Mouse (Mus musculus) v-Abl transformed pro-B cells (cell line): Measurements from ENCODE around the gene Trpc6.

Source experiments
- in situ Hi-C, 2 experiments: fragments of 400-800 bp; cut with MboI; formaldehyde crosslinking; loops; one replicate each; pipeline ENCODE4 v1.15.1; 2025; ENCODE audit not compliant: unreplicated experiment in 2 of 2

The Trpc6 gene

DNA sequence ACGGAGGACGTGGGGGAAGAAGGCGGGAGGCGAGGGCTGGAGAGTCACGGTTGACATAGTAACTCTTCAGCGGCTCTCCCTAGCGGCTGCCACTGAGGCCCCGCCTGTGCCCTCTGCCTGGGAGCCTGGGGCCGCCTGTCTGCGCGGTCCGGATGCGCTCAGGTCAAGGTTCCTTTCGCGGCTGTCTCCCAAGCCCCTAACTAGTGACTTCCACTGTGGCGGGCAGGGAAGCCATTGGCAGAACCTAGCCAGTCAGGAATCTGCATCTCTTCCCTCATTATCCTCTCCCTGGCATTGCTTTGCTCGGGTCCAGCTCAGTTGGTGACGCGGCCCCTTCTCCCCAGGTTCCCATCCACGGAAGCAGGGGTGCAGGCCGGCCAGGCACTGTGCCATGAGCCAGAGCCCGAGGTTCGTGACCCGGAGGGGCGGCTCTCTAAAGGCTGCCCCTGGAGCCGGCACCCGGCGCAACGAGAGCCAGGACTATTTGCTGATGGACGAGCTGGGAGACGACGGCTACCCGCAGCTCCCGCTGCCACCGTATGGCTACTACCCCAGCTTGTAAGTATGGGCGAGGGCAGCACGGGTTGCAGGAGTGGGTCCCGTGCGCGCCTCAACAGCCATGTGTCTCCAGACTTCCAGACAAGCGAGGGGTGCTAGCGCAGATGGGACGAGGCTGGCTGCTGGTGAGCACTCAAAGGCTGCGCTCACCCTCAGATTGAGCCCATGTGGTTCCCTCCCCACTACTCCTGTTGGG lies at the start of gene Trpc6:
Gene Trpc6 (plus strand): TSS at position 102 of the 754 bp plus-strand sequence.
- in situ Hi-C loops = no loop called here

DNA sequence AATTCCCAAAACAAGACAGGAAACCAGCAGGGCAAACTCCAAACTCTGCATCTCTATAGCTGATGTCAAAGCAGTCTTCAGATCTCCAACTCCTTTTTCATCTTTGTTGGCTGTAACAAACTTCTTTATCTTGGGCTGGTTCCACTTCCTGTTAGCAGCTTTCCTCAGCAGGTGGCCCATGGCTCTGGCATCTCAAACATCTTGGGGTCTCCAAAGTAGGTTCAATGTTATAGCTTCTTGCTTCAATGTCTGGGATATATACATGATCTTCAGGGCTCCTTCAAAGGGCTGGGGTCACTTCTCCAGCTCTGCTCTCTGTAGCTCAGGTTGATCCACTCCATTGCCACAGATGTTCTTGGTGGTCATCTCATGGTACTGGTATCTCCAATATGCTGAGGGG lies 23.0 kb upstream of the Trpc6 start:
- in situ Hi-C loops = no loop called here

DNA sequence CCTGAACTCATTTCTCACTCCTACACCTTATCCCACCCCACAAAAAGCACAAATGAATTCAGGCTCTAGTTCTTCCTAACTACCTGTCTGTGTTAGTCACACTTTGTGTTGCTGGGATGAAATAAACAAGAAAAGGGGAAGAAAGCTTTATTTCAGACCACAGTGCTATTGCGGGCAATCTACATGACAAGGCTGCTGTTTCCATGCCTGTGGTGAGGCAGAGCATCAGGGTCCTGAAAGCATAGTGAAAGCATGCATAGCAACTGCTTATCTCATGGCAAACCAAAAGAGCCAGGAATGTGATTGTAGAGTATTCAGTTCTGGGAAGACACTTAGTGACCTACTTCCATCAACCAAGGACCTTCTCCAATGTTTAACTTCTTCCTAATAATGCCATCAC lies 10.3 kb upstream of the Trpc6 start:
- in situ Hi-C loops = no loop called here

DNA sequence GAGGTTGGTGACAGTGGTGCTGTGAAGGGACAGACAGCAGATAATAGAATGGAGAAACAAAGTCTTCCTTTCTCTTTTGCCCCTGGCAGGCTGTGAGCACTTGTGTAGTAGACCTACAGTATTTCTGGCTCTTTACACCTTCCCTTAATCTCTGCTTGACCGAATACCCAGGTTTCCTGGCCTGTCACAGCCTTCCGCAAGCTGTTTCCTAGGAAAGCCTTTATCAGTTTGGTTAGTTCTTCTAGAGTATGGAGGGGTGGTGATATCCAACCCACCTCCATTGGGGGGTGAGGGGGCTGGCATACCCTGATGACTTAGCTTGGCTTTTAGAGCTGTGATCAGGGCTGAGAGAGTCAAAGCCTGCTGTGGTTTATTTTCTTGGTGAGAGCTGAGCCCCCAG lies 1.3 kb downstream of the Trpc6 start:
- in situ Hi-C loops = no loop called here

DNA sequence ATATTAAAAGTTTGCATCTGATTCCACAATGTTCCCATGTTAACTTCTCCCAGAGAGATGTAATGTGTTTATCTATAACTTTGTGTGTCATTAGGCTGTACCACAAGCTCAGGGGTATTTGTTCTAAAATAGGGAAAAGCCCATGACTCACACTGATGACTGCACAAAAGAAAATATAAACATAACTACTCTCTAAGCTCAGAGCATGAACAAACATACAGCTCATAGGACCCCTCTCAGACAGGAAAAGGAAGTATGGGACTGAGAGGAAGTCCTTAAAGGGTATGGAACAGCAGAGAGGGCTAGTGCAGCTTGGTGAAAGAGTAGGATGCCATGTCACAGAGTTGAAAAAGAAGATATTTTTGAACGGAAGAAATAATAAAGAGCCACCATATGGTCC lies 14.6 kb downstream of the Trpc6 start:
- in situ Hi-C loops = no loop called here

DNA sequence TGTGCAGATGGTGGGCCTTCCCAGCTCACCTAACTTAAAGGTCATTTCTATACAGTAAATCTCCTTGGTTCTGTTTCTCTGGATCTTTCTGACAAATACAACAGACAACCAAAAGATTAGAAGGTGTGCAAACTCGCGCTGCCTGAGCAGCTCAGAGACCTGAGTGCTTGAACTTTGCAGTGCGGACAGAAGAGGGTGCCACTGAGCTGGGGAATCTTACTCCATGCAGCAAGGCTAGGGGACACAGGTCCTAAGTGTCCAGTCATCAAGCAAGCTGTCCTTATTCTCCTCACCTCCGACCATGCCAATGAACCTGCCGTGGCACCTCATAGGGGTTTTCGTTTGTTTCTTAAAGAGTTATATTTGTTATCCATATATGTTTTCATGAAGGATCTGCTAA lies 48.7 kb downstream of the Trpc6 start:
- in situ Hi-C loops = loop anchor here (5.0 to 25.0 kb wide), 6 partner anchors 80 to 980 kb away; no protein-coding TSS in a partner anchor

DNA sequence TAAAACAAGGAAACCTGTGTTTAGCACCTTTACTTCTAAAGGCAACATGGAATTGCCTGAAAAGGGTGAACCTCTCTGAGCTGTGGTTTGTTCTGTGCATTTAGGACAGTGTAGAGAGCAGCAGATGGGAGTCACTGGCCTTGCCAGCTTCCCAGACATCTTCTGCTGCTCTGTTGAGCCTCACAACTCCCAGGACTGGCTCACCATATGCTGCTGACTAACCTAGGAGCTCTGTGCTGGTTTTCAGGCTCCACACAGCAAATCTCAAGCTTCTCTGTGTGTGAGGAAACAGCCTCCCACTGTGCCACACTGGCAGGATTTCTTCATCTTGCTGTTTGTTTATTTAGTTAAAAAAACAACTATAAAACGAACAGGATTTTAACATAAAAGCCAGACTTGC lies 53.1 kb downstream of the Trpc6 start:
- in situ Hi-C loops = loop anchor here in 1 of 2 experiments (10.0 to 25.0 kb wide), 2 partner anchors 372 to 985 kb away; no protein-coding TSS in a partner anchor

DNA sequence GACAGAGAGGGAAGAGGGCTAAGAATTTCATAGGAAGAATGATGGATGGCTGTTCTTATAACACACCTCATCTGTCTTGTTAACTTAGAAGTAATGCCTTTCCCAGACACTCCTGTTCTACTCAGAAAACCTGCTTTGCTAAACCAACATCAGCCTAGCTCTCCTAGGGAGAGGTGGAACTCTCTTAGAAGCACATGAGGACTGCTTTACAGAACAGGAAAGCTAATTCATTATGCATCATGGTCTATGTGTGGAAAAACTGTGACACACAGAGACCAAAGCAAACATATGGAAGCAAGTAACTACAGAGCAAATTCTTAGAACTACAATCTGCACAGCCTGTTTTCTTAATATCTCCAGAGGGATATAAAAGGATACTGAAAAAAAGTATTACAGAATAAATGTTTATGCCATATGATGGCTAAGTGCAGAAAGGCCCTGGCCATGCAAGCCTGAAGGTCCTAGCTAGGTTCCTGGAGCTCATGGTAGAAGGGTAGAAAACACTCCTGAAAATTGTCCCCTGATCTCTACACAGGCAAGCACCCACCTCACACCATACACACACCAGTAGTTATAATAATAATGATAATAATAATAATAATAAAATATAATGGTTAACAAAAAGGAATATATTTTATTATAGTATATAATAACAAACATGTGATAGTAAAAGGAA lies 63.0 kb downstream of the Trpc6 start:
- in situ Hi-C loops = no loop called here

DNA sequence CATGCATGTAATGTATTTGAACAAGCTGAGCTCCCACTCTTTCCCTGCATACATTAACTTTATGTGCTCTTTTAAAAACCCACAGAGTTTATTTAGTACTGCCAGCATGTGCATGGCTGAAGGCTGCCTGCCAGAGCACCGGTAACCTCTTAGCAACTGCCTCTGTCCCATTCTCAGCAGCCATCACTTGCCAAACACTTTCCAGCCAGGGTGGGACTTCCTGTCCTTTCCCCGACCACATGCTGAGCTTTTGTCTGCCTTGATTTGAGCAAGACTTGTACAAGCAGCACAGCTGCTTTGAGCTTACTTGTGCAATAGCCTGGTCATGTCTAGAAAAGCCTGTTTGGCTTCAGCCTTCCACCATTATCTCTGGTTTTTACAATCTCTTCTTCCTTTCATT lies 90.4 kb downstream of the Trpc6 start:
- in situ Hi-C loops = no loop called here

DNA sequence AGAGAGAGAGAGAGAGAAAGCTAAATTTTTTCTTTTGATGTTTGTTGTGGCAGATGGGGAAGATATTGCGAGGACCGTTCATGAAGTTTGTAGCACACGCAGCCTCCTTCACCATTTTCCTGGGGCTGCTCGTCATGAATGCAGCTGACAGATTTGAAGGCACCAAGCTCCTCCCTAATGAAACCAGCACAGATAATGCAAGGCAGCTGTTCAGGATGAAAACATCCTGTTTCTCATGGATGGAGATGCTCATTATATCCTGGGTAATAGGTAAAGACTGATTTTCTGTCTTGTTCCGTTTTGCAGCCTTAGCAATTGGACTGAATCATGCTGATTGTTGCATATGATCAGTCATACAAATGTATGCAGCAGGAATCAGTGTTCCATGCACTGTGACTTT lies 99.5 kb downstream of the Trpc6 start:
- in situ Hi-C loops = no loop called here

DNA sequence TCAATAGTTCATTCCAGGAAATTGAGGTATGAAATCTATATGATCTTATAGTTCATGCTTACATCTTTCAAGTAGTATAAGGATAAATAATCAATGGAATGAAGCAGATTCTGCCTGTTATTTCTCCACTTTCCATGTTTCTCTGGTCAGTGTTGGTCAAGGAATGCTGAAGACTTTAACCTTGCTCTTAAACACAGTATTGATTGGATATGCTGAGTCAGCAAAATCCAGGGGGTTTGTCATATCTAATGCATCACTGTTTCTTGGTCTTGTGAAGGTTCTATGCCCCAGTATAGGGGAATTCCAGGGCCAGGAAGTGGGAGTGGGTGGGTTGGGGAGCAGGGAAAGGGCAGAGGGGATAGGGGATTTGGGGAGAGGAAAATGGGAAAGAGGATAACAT lies 111.4 kb downstream of the Trpc6 start:
- in situ Hi-C loops = no loop called here

DNA sequence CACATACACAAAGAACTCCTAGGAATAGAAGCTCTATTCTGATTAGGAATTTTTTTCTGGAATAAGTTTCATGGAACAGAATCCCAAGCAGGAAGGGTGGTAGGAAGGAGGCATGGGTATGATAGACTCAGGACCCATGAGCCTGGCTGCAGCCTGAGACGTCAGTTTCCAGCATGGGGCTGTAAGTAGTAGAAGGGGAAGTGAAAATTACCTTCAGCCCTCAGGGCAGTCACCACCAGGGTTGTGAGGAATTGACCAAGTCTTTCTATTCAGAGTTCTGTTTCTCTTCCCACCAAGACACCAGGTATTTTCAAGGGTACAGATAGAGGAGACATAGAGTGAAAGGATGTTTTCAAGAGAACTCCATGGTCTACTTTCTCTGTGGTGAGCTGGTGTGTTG lies 129.0 kb downstream of the Trpc6 start:
- in situ Hi-C loops = loop anchor here (5.0 to 10.0 kb wide), 2 partner anchors 81 to 1068 kb away; no protein-coding TSS in a partner anchor

DNA sequence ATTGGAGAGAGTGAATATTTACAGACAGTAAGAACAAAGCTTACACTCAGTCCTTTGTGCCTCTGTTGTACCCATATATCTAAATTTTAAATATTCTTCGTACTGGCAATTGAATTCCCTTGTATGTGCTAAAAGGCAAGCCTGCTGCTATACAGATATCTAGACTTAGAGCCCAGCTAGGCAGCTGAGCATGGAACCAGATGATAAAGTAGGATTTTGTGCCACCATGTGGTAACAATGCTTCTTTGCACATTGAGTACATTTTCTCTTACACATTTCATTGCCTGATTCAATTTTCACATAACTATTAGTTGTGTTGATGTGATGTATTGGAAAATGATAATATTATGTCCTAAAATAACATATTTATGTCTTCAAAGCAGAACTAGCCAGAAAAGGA lies 132.7 kb downstream of the Trpc6 start:
- in situ Hi-C loops = loop anchor here (5.0 to 25.0 kb wide), 8 partner anchors 84 to 1464 kb away; no protein-coding TSS in a partner anchor

DNA sequence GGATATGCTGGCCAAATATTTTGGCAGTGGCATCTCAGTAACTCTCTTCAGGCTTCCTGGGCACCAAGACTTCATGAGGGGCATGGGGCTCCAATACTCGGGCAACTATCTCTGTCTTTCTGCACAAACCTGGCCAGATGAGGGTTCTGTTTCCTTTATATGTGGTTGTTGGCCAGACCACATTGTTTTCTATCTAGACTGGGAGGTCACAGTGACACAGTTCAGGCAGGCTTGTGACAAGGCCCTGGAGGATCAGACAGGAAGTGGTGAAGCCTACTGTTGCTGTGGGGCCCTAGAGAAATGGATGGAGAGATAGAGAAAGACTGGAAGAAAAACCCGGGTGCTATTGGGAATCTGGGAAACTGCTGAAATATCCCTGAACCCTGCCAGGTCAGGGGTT lies 149.2 kb downstream of the Trpc6 start:
- in situ Hi-C loops = loop anchor here (10.0 to 25.0 kb wide), 7 partner anchors 519 to 1481 kb away; partner anchors contain the start of gene Birc2 (in 1 of the 2)

DNA sequence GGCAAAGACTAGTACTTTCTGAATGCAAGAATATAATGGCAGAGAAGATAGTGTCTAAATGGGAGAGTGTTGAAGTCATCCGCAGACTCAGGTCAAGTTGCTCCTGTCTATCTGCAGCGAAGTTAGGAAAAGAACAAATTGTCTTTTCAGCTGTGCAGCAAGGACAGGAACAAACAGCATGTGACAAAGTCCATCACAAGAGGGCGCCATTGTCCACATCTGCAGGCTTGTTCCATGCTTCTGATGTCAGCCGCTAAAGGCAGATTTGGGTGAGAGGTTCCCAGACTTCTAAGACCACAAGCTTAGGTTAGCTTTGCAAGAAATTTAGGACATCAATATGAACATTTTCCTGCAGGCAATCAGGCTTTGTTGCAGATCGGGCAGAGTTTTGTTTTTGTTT lies 156.7 kb downstream of the Trpc6 start:
- in situ Hi-C loops = loop anchor here (5.0 to 10.0 kb wide), 2 partner anchors 267 to 674 kb away; no protein-coding TSS in a partner anchor

DNA sequence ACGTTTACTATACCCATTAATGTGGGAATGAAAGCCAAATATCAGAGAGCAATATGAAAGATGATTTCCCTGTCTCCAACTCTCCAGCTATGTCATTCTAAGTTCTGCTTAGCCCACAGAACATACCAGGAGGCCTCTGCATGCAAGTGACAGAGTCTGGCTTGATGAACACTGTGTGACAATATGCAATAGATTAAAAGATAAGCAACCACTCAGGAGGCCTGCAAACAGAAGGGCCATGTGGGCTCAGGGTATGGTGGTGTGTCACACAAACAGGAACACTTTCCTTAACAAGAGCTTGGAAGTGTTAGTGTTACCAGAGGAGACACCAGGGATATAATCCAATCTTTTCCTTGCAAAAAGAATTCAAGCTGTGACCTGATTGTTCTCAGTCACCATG lies 159.6 kb downstream of the Trpc6 start:
- in situ Hi-C loops = loop anchor here (5.0 to 10.0 kb wide), 2 partner anchors 264 to 671 kb away; no protein-coding TSS in a partner anchor

DNA sequence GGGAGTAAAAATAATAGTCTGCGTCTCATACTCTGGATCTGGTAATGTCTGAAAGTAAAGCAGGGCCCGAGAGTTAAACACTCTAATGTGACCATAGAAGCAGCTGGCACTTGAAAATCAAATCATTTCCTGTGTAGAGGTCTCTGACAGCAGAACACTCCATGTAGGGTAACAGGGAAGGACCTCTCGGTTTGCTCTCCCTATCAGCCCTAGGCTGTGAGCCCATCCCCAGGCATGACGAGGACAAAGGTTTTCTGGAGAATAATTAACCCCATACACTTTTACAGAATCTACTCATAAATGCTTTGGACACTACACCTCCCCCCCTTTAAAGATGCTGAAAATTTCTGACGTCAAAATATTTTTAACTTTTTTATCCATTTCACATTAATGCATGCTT lies 160.0 kb downstream of the Trpc6 start:
- in situ Hi-C loops = loop anchor here (5.0 to 10.0 kb wide), 2 partner anchors 263 to 671 kb away; no protein-coding TSS in a partner anchor

DNA sequence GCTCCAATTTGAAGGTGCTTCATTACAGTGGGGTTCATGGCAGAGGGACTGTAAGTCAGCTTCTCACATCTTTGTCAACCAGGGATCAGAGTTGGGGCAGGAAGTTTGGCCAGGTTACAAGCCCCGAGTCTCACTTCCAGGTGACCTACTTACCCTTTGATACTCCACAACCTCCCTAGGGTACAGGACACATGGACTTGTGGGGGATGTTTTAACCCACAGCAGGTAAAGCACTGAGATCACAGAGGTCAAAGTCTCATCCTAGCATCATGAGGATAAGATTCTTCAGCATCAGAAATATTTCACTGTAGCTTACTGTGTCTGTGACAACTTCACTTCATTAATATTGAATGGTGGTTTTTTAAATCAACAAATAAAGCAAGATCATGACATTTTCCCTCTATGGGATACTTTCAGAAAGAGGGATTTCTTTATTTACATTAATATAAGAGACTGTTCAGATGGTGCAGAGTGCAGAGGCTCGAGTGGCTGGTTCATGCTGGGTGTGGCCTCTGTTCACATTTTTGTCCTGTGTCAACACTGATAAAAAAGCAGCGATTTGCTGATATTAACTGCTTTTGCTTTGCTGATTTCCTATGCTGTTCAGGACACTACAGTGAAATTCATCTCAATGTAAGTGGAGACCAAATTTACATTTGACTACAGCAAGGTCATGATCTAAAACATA lies 166.3 kb downstream of the Trpc6 start:
- in situ Hi-C loops = no loop called here

DNA sequence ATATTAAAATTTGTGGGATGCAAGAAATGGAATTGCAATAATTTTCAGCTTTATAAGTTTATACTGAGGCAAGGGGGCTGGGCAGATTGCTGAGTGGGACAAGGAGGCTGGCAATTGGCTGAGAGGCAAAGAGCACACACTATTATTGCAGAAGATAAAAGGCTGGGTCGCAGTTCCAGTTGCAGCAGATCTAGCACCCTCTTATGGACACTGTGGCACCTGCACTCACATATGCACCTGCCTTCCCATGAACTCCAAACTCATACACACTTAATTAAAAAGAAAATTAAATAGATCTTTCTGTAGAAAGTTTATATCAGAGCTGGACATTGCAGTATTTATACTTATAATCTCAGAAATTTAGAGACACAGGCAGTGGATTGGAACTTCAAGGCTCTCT lies 175.1 kb downstream of the Trpc6 start:
- in situ Hi-C loops = no loop called here

DNA sequence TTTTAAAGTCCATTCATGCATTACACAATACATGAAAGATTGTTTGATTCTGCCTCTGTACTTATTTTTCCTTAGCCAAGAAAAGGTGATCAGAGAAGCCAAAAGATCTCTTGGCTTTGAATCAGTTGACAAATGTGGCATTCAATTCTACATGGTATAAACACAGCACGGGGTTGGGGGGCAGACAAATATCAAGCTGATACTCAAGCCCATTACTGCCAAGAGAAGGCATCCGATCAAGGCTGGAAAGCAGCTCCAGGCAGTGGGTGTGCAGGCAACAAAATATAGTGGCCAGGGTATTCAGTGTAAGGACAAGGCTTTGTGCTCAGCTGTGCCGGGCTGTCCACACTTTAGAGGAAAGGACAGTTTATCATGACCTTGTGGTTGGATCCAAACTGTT lies 185.1 kb downstream of the Trpc6 start:
- in situ Hi-C loops = no loop called here
